Mouse (Mus musculus) megakaryocyte, embryonic 14.5 days (primary cell): ENCODE data around the gene Gpn2.

Experiments
- FLI1 ChIP-seq: IDR thresholded peaks from 2 replicates; pipeline ENCODE4 v1.6.1; 2012; ENCODE audit warnings: low read length, inconsistent platforms, mixed read lengths
- GATA1 ChIP-seq: IDR thresholded peaks from 3 replicates; pipeline ENCODE4 v1.6.1; 2012; ENCODE audit warnings: mixed read lengths, low read length, inconsistent platforms, borderline replicate concordance

GRCm38 (mm10) chr4:133569291-133570065 is 14.7 kb upstream of the Gpn2 start:
- TF ChIP-seq GATA1: no peak
- TF ChIP-seq FLI1: no peak
